Comparison of ENCODE assay signal across 17 mouse cellular contexts in genomic region chr10:96969825-96970224, GRCm38 (mm10).
"Had no signal": no experiment of that assay in that cellular context is flagged by ENCODE, and none has a peak within 500 bp of the region (broad histone marks: within the 10 kb centered on the region; RNA-seq: fewer than 3 reads in every experiment).

No protein-coding gene starts in this region.

- H3K4me3 ChIP-seq: limb, embryonic 15.5 days; midbrain, embryonic 13.5 days; myocyte; neural tube, embryonic 13.5 days; neural tube, embryonic 15.5 days had no signal

- ATAC-seq: midbrain, embryonic 13.5 days; midbrain, embryonic 16.5 days had no signal

- DNase-seq: lung, adult 18-20 months; lung, embryonic 14.5 days; lung, postnatal 10 days; lung, postnatal 4 days; retina, postnatal 1 day; right cerebral cortex, adult 18-20 months; right cerebral cortex, postnatal 14 days; thymus, adult 18-20 months; thymus, postnatal 14 days; thymus, postnatal 36 days had no signal

- H3K36me3 ChIP-seq: limb, embryonic 15.5 days; midbrain, embryonic 13.5 days; neural tube, embryonic 13.5 days; neural tube, embryonic 15.5 days had no signal

- H3K4me2 ChIP-seq: limb, embryonic 15.5 days; lung, embryonic 14.5 days; midbrain, embryonic 11.5 days; midbrain, embryonic 13.5 days; neural tube, embryonic 13.5 days; neural tube, embryonic 15.5 days had no signal

- H3K4me1 ChIP-seq: limb, embryonic 15.5 days; midbrain, embryonic 13.5 days; neural tube, embryonic 15.5 days had no signal

- H3K9me3 ChIP-seq: limb, embryonic 15.5 days; midbrain, embryonic 13.5 days; neural tube, embryonic 13.5 days; neural tube, embryonic 15.5 days had no signal

- H3K27ac ChIP-seq: limb, embryonic 15.5 days; midbrain, embryonic 13.5 days; neural tube, embryonic 13.5 days; neural tube, embryonic 15.5 days had no signal

- H3K9ac ChIP-seq: limb, embryonic 15.5 days; lung, embryonic 14.5 days; midbrain, embryonic 13.5 days; neural tube, embryonic 13.5 days; neural tube, embryonic 15.5 days had no signal

- H3K27me3 ChIP-seq: limb, embryonic 15.5 days; midbrain, embryonic 13.5 days; neural tube, embryonic 13.5 days; neural tube, embryonic 15.5 days had no signal
